Mouse (Mus musculus): ENCODE data around the gene Mdh2.

Mdh2 gene

DNA sequence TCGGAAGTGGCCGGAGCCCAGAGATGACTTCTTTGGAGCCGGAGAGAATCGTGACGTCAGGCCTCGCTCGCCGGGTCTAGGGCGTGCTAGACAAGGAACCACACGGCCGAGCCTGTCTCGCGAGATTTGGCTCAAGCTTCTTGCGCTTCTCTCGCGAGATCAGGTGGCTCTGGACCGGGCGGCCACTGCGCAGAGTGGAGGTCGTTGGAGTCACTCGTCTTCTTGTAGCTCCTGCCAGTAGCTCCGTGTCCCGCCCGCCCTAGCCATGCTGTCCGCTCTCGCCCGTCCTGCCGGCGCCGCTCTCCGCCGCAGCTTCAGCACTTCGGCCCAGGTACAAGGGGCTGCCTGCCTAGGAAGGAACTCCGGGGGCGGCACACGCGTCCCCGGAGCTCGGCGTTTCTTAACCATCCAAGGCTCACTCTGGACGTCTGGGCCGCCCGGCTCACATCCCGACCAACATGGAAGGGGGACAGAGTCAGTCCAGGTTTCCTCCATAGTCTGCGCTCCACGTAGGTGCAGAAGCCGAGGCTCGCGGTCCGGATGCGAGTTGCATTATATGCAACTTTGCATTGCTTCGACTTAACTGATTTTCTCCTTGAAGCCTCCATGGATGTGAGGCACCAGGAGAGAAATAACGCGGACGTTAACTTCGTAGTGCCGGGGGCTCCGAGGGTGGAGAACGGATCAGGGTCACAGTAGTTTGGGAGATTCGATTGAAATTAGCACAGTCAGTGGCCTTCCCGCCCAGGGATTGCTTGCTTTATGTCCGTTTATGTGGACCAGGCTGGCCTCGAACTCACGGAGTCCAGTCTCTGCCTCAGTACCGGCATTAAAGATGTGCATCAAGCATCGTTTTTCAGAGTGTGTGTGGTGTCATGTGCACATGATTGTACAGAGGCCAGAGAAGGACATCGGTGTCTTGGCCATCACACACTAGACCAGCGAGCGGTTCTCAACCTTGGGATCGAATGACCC lies at the start of gene Mdh2:
Gene Mdh2 (plus strand): TSS at position 10 of the 975 bp plus-strand sequence.
- peak; percentile 100 for DNase-seq (ENCODE audit: low spot score)

GRCm38 (mm10) chr5:135729351-135729750 lies 48.9 kb upstream of the Mdh2 start:
- DNase-seq (ENCODE audit: low spot score): no peak

DNA sequence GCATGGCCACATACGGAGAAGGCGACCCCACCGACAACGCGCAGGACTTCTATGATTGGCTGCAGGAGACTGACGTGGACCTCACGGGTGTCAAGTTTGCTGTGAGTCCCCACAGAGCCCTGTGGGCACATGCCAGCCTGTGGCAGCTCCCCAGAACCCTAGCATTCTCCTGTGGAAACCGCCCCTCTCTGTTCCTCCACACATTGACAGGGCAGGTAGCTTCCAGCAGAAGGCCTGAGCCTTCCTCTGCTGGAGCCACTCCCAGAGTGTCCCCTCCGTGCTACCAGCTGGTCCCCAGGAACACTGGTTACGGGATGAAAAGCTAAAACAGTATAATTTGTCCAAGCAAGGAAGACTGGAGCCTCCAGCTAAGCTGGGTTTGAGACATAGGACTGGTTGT lies 48.0 kb upstream of the Mdh2 start:
- no peak for DNase-seq (ENCODE audit: low spot score)

GRCm38 (mm10) chr5:135730916-135731315 lies 47.4 kb upstream of the Mdh2 start:
- DNase-seq (ENCODE audit: low spot score): no peak

DNA sequence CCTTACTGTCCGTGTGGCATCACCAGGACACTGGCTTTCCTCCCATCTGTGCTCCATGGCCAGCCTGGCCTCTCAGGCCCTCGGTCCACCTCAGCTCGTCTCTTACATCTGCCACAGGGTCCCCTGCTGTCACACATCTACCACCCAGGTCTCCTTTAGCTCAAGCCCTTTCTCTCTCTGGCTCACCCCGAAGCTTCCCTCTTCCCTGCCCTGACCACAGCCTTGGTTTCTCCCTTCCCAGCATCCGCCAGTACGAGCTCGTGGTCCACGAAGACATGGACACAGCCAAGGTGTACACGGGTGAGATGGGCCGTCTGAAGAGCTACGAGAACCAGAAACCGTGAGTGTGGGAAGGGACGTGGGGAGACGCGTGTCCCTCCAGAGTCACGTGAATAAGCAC lies 47.0 kb upstream of the Mdh2 start:
- DNase-seq (ENCODE audit: low spot score): no peak

DNA sequence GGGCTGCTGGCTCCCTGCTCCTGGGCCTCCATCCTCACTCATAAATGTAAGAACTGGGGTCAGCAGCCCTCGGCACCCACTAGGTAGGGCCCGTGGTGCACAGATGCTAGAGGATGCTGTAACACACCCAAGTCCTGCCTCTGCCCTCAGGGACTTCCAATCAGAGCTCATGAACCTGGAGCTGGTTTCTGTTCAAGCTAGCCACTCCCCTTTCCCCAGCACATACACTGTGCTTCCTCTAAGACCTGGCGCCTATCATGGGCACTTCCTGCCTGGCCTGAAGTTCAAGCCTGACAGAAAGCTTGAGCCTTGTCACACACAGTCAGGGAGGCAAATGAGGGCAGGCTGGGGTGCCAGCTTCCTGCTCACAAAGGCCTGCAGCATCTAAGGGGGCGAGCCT lies 45.2 kb upstream of the Mdh2 start:
- no peak for DNase-seq (ENCODE audit: low spot score)

DNA sequence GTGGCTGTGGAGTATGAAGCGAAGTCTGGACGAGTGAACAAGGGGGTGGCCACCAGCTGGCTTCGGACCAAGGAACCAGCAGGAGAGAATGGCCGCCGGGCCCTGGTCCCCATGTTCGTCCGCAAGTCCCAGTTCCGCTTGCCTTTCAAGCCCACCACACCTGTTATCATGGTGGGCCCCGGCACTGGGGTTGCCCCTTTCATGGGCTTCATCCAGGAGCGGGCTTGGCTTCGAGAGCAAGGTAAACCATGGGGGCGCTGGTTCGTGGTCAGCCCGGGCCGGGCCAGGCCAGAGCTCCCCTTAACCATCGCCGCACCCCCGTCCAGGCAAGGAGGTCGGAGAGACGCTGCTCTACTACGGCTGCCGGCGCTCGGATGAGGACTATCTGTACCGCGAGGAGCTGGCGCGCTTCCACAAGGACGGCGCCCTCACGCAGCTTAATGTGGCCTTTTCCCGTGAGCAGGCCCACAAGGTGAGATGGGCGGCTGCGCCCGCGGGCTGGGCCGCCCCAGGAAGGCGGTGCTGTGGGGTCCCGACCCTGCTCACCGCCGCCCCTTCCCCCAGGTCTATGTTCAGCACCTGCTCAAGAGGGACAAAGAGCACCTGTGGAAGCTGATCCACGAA lies 44.1 kb upstream of the Mdh2 start:
- DNase-seq (ENCODE audit: low spot score): no peak

DNA sequence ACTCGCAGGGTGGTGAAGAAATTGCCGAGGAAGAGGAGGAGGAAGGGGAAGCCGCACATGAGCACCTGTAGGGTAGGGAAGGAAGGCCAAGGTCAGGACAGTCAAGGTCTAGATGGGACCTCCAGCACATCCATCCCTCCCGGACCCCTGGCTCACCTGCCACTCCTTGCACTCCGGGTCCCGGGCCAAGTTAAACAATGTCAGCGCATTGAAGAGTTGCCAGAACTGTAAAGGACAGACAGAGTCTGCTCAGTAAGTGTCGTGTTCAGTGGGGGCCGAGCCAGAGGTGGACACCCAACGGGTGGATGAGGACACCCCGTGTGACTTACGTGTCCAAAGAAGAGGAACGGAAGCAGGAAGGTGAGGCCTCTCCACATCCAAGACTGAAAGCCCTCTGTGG lies 42.5 kb upstream of the Mdh2 start:
- DNase-seq (ENCODE audit: low spot score): no peak

DNA sequence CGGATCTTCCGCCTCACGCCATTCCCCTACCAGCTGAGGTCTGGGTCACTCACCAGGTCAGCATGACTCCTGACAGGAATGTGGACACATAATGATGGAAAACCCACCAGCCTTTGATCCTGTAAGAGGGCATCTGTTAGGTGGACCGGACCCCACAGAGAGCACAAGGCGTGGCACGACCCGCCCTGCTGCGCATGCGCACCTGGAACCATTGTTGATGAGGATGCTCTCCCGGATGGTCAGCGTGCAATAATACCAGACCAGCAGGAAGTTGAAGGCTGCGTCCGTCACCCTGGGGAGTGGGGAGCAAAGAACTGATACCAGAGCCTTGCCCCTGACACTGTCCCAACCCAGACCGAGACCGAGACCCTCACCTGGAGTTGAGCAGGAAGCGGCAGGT lies 41.7 kb upstream of the Mdh2 start:
- DNase-seq (ENCODE audit: low spot score): no peak

DNA sequence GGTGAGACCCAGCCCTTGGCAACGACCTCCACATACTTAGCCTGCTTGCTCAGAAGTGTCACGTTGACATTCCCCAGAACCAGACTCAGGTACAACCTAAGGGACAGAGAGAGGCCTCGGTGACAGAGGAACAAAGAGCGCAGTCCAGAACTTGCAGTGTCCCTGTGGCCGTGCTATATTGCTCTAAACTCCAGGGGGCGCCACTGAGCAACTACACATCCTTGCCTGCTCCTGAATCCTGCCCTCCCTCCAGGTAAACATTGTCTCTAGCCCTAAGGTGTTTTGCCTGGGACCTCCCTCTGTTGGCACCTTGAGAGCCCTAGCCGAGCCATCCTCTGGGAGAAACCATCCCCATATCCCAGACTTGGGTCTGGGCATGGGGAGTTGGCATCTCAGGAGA lies 41.1 kb upstream of the Mdh2 start:
- DNase-seq (ENCODE audit: low spot score): no peak

DNA sequence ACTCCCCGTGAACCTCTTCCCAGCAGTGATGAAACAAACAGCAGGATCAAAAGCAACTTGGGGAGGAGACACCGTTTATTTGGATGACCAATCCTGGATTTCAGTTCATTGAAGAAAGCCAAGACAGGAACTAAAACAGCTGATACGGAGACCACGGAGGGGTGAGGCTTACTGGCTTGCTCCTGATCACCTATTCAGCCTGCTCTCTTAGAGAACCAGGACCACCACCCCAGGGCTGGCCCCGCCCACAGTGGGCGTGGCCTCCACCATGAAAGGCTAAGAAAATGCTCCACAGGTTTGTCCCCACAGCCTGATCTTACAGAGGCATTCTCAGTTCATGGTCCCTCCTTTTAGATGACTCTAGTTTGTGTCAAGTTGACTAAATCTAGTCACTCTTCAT lies 40.0 kb upstream of the Mdh2 start:
- no peak for DNase-seq (ENCODE audit: low spot score)

DNA sequence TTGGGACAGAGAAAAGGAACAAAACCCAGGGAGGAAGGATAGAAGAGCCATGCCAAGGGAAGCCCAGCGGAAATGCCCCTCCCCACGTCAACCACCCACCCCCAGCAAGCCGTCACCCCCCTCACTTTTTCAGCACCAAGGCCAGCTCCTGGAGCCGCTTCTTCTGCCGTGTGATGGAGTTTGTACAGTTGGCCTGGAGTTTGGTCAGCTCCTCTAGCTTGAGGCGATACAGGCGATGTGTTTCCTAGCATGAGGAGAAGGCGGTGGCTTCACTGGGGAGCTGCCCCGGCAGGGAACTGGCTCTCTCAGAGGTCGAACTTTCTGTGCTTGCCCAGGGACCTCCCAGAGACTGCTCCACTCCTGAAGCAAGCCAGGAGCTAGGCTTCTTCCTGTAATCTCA lies 36.1 kb upstream of the Mdh2 start:
- DNase-seq (ENCODE audit: low spot score): peak; percentile 39

DNA sequence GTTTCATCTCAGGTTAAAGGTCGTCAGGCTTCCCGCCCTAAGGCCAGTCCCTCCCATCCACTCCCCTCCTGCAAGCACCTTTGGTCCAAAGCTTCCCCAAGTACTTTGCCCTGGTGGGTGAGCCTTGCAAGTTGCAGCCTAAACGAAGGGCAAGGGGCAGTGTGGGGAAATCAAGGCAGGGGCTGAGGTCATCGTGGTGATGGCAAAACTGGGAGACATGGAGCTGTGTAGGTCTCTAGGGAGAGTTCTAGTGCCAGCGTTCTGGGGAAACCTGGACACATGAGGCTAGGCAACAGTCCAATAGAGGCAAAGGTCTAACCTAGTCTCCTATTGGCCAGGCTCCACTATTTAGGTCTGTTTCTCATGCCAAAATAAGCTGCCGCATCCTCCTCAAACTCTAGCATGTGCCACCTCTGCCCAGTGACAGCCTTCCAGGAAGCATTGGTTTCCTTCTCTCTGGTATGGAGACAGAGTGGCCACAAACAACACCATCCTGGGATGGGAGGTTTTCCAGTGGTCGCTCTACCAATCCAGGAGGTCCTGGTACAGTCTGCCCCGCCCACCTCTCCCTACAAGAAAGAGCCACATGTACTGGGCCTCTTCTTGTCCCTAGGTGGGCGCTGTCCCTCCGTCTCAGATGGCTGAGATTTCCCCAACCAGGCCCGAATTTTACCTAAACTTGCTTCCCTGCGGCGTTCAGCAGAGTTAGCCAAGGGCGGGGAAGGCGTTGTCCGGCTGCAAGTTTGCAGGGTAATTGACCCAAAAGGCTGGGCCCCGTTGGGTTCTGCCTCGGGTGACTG lies 35.1 kb upstream of the Mdh2 start:
- DNase-seq (ENCODE audit: low spot score): peak; percentile 77

- DNase-seq (ENCODE audit: low spot score): peak; percentile 96
Observed at GRCm38 (mm10) chr5:135743741-135744609, 34.3 kb upstream of the Mdh2 start, which contains the start of gene Tmem120a. Gene Tmem120a (minus strand): TSS chr5:135744448.

- no peak for DNase-seq (ENCODE audit: low spot score)
Observed at GRCm38 (mm10) chr5:135744742-135745141, 33.5 kb upstream of the Mdh2 start.

- DNase-seq (ENCODE audit: low spot score): no peak
Observed at GRCm38 (mm10) chr5:135751041-135751440, 27.2 kb upstream of the Mdh2 start.

- no peak for DNase-seq (ENCODE audit: low spot score)
Observed at GRCm38 (mm10) chr5:135751595-135751994, 26.7 kb upstream of the Mdh2 start.

DNA sequence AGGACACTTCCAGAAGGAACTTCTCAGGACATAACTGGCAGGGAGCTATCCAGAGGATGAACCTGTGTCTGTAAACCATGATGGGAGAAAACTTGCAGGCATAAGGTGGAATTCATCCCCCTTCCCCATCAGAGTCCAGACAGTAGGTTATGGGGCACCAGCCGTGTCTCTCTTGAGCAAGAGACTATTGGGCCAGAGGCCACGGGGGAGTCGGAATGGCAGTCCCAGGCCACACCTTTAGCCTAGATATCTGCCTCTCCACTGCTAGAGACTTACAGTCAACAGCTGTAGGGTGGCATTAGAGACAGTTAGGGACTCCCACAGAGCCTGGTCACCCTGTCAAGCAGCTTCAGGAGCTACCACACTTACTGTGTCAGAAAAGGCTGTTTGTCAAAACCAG lies 16.4 kb upstream of the Mdh2 start:
- DNase-seq (ENCODE audit: low spot score): no peak

DNA sequence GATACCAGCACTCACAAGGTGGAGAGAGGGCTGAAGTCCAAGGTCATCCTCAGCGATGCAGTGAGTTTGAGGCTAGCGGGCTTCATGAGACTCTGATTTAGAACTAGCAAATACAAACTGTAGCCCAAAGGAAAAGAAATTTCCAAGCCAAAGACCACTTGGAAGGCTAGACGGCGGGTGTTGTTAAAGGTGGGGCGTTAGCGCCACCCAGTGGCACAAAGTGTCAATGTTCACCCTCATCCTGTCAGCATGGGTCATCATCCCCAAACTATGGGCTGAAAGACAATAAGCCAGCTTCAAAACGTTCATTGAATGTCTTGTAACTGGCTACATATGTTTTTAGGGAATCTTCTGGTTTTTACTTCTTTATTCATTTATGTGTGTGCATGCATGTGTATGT lies 14.8 kb upstream of the Mdh2 start:
- DNase-seq (ENCODE audit: low spot score): no peak

- no peak for DNase-seq (ENCODE audit: low spot score)
Observed at GRCm38 (mm10) chr5:135764971-135765370, 13.3 kb upstream of the Mdh2 start.

- DNase-seq (ENCODE audit: low spot score): no peak
Observed at GRCm38 (mm10) chr5:135772519-135772918, 5.8 kb upstream of the Mdh2 start.

GRCm38 (mm10) chr5:135776546-135776945 lies 1.7 kb upstream of the Mdh2 start:
- DNase-seq (ENCODE audit: low spot score): no peak

All from yolk sac, embryonic 10.5 days (tissue).